Mouse (Mus musculus) stomach, embryonic 14.5 days (tissue): Measurements from ENCODE around the gene Slc35b1. TPM values are rescaled to one million over a fixed set of nuclear protein-coding genes. Genes with fewer than 3 reads are reported as not detected.

Experiments used
- ATAC-seq: fragments of 200-750 bp; cut with Nextera tagmentation; 2 replicates; pipeline ENCODE4 v1.8.0; 2017; ENCODE audit warnings: low read depth, moderate TSS enrichment; ENCODE audit not compliant: insufficient number of reproducible peaks, insufficient read depth, low FRiP score
- H3K27ac ChIP-seq: fragments of 300-500 bp; sonication (generic); 2 replicates; pipeline ENCODE4 v1.5.1; 2014; ENCODE audit warnings: mild to moderate bottlenecking, low read length, moderate library complexity, mixed read lengths
- H3K27me3 ChIP-seq: fragments of 300-500 bp; sonication (generic); 2 replicates; pipeline ENCODE4 v1.6.1; 2014; ENCODE audit warnings: low read length, control low read depth, mixed read lengths; ENCODE audit not compliant: control insufficient read depth, insufficient read depth
- H3K36me3 ChIP-seq: fragments of 300-500 bp; sonication (generic); 2 replicates; pipeline ENCODE4 v1.6.1; 2014; ENCODE audit warnings: mild to moderate bottlenecking, control low read depth, low read length, moderate library complexity, mixed read lengths; ENCODE audit not compliant: control insufficient read depth, insufficient read depth
- H3K4me1 ChIP-seq: fragments of 300-500 bp; sonication (generic); 2 replicates; pipeline ENCODE4 v1.6.1; 2014; ENCODE audit warnings: low read length, control low read depth, mixed read lengths; ENCODE audit not compliant: control insufficient read depth, insufficient read depth
- H3K4me2 ChIP-seq: fragments of 300-500 bp; sonication (generic); replicated peaks from 2 replicates; pipeline ENCODE4 v1.6.1; 2014; ENCODE audit warnings: low read depth, low read length, control low read depth
- H3K4me3 ChIP-seq: fragments of 300-500 bp; sonication (generic); 2 replicates; pipeline ENCODE4 v1.5.1; 2014; ENCODE audit warnings: low read depth, low read length, control low read depth
- H3K9ac ChIP-seq: fragments of 300-500 bp; sonication (generic); replicated peaks from 2 replicates; pipeline ENCODE4 v1.6.1; 2014; ENCODE audit warnings: low read depth, mild to moderate bottlenecking, control low read depth, low read length, moderate library complexity, mixed read lengths
- H3K9me3 ChIP-seq: fragments of 300-500 bp; sonication (generic); 2 replicates; pipeline ENCODE4 v1.6.1; 2016; ENCODE audit warnings: low read depth, low read length, control low read depth; ENCODE audit not compliant: control insufficient read depth
- WGBS: fragments of 180-500 bp; shearing (Covaris S2); extraction: QIAGEN DNeasy Blood & Tissue Kit; methylation state at CpG from one replicate; pipeline ENCODE4 v1.1.7; 2014; 5-methylcytosine and 5-hydroxymethylcytosine counted together
- polyA plus RNA-seq: library from polyadenylated mRNA; unstranded; fragments of >200 nt; fragmentation: Nextera tagmentation; extraction: Ambion mirVana; gene quantifications from 2 replicates; pipeline ENCODE4 v1.2.1, GENCODE M21; 2014

Gene Slc35b1
- polyA plus RNA-seq, 1 experiment from 2014 or later = 91.0 TPM

DNA sequence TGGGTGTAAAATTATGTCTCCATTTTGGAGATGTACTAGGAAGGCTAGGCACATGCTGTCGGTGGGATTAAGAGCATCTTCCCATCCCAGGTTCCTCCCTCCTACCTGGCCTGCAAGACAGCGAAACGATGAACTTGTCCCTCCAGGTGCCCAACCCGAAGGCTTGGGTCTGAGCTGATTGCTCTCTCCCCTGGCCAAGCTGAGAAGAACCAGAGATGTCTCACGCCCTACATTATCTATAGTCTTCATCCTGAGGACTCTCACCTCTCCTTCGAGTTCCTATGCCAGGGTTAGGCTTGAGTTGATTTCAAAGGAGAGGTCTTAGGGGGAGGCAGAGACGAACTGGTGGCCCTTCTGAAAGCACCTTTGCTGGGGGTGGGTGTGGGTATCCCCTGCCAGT, 28.5 kb upstream of the Slc35b1 start:
- Histone ChIP-seq H3K9me3 (no peaks in the 10 kb centered on the region), H3K27me3 (no peaks in the 10 kb centered on the region), H3K27ac (no peak overlapping the region), H3K4me2 (no peak overlapping the region), H3K4me3 (no peak overlapping the region), H3K4me1 (peaks cover 9% of the 10 kb centered on the region), H3K36me3 (no peaks in the 10 kb centered on the region; the same call in none of the 2 replicates), H3K9ac (no peak overlapping the region)
- 83% methylated on average over 7 of the region's 7 CpGs for WGBS
- ATAC-seq = 0 out of 2 replicates have a peak, but pooled peaks have one; percentile 4

- 75% methylated on average over 17 of the region's 17 CpGs for WGBS
These were observed 27.8 kb upstream of the Slc35b1 start for GRCm38 (mm10) chr11:95356469-95357273.

DNA sequence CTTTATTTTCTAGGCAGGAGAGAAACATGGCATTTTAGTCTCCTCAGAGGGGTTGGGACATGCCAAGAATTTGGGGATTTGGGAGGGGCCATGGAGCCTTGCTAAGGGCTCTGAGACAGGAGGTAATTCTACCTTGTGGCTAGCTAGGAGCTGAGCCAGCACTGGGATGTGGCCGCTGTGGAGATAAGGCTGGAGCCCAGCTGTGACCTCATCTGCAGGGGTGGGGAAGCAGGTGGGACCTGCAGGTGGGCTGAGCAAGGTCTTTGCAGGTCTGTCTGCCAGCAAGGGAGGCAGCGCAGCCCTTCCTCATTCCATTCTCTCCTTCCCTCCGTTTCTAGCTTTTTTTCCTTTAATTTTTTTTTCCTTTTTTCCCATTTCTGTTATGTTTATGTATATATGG, 26.2 kb upstream of the Slc35b1 start:
- H3K9me3 ChIP-seq = no peaks in the 10 kb centered on the region
- H3K27ac ChIP-seq = no peak overlapping the region; the same call in 1 of the 2 replicates
- H3K36me3 ChIP-seq = no peaks in the 10 kb centered on the region; the same call in none of the 2 replicates
- H3K27me3 ChIP-seq = no peaks in the 10 kb centered on the region
- peaks cover 9% of the 10 kb centered on the region for H3K4me1 ChIP-seq
- 48% methylated on average over 3 of the region's 3 CpGs for WGBS
- H3K4me3 ChIP-seq = no peak overlapping the region
- H3K9ac ChIP-seq = no peak overlapping the region
- no peak overlapping the region for H3K4me2 ChIP-seq
- ATAC-seq = no peak

More at GRCm38 (mm10) chr11:95356469-95357273, 27.8 kb upstream of the Slc35b1 start:
- Histone ChIP-seq H3K4me3 (no peak overlapping the region), H3K27me3 (no peaks in the 10 kb centered on the region), H3K9ac (no peak overlapping the region), H3K36me3 (no peaks in the 10 kb centered on the region; the same call in none of the 2 replicates), H3K4me2 (no peak overlapping the region), H3K27ac (no peak overlapping the region), H3K4me1 (peaks cover 9% of the 10 kb centered on the region), H3K9me3 (no peaks in the 10 kb centered on the region)
- peak; percentile 85; the same call in 1 of the 2 replicates for ATAC-seq

DNA sequence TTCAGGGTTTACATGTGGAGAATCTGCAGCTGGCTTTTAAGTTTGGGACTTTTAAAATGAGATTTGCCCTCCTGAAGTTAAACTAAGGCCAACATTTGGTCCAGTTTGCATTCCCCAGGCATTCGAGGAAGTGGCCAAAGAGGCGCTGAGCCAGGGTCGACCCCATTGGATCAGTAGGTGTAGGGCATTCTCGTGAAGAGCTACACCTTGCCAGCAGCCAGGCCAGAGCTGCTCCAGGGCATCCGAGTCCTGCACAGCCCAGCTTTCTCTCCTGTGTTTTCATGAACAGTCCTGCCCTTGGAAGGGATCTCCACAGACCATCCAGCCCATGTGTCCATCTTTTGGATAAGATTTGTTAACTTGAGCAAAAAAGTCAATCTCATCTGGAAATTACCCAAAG, 20.1 kb upstream of the Slc35b1 start:
- H3K27ac ChIP-seq = no peak overlapping the region
- ATAC-seq = no peak
- no peak overlapping the region for H3K4me3 ChIP-seq
- no peak overlapping the region for H3K4me2 ChIP-seq
- H3K27me3 ChIP-seq = no peaks in the 10 kb centered on the region
- peaks cover 17% of the 10 kb centered on the region; the same call in 1 of the 2 replicates for H3K4me1 ChIP-seq
- 72% methylated on average over 5 of the region's 5 CpGs for WGBS
- no peaks in the 10 kb centered on the region; the same call in 1 of the 2 replicates for H3K36me3 ChIP-seq
- no peaks in the 10 kb centered on the region for H3K9me3 ChIP-seq
- H3K9ac ChIP-seq = no peak overlapping the region

- Histone ChIP-seq H3K9me3 (no peaks in the 10 kb centered on the region), H3K4me2 (no peak overlapping the region), H3K4me1 (peaks cover 20% of the 10 kb centered on the region; the same call in 1 of the 2 replicates), H3K9ac (no peak overlapping the region), H3K27me3 (no peaks in the 10 kb centered on the region), H3K36me3 (no peaks in the 10 kb centered on the region), H3K4me3 (no peak overlapping the region), H3K27ac (peak overlapping the region; percentile 69; the same call in 1 of the 2 replicates)
- ATAC-seq = no peak; the same call in 1 of the 2 replicates
- WGBS = 61% methylated on average over 10 of the region's 10 CpGs
These were observed 18.9 kb upstream of the Slc35b1 start for GRCm38 (mm10) chr11:95365596-95365995.

- WGBS = 70% methylated on average over 6 of the region's 6 CpGs
- Histone ChIP-seq H3K36me3 (no peaks in the 10 kb centered on the region), H3K9ac (no peak overlapping the region), H3K4me2 (no peak overlapping the region), H3K27me3 (no peaks in the 10 kb centered on the region), H3K4me1 (peaks cover 20% of the 10 kb centered on the region; the same call in 1 of the 2 replicates), H3K4me3 (no peak overlapping the region), H3K9me3 (no peaks in the 10 kb centered on the region), H3K27ac (peak overlapping the region; percentile 69)
- no peak for ATAC-seq
These were observed 18.1 kb upstream of the Slc35b1 start for GRCm38 (mm10) chr11:95366280-95366897.

DNA sequence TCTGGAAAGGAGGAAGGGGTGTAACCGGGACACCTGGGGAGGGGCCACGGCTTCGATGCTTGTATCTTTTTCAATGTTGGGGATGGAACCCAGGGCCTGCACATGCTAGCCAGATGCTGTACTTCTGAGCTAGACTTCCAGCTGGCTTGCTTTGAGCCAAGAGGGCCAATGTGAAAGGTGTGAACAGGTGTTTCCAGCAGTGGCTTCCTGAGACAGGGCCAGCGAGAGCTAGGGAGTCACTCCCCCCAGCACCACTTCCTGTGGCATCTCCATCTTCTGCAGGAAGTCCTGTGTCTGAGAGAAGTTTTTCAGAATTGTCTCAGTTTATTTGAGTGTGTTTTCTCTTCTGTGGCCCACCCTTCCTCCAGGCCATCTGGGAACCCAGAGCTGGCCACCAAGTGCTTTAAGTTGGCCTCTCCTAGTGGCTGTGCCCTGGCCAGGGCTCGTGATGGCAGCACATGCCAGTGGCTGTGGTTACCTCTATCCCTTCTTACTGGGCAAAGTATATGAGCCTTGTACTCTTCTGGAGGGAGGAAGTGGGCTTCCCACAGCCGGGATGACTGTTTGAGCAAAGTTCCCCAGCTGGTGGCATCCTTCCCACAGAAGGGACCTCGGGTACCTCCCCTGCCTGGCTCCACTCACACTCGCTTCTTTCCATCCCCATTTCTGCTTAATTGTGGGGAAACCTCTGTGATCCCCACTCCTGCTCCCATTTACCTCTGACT, 17.3 kb upstream of the Slc35b1 start:
- Histone ChIP-seq H3K4me1 (peaks cover 20% of the 10 kb centered on the region; the same call in 1 of the 2 replicates), H3K36me3 (peaks cover 5% of the 10 kb centered on the region; the same call in 1 of the 2 replicates), H3K9ac (no peak overlapping the region), H3K4me3 (no peak overlapping the region), H3K27me3 (no peaks in the 10 kb centered on the region), H3K9me3 (no peaks in the 10 kb centered on the region), H3K27ac (peak overlapping the region; percentile 69; the same call in 1 of the 2 replicates), H3K4me2 (no peak overlapping the region)
- ATAC-seq = no peak
- 81% methylated on average over 8 of the region's 8 CpGs for WGBS

GRCm38 (mm10) chr11:95368231-95368823, 16.2 kb upstream of the Slc35b1 start:
- peaks cover 20% of the 10 kb centered on the region; the same call in 1 of the 2 replicates for H3K4me1 ChIP-seq
- WGBS = 92% methylated on average over 8 of the region's 8 CpGs

More at GRCm38 (mm10) chr11:95368231-95368823, 16.2 kb upstream of the Slc35b1 start:
- H3K9ac ChIP-seq = no peak overlapping the region
- ATAC-seq = no peak
- H3K27me3 ChIP-seq = no peaks in the 10 kb centered on the region
- no peak overlapping the region for H3K4me3 ChIP-seq
- H3K4me2 ChIP-seq = no peak overlapping the region
- peaks cover 11% of the 10 kb centered on the region; the same call in 1 of the 2 replicates for H3K36me3 ChIP-seq
- H3K27ac ChIP-seq = no peak overlapping the region
- H3K9me3 ChIP-seq = no peaks in the 10 kb centered on the region
